Mouse (Mus musculus) bone marrow macrophage, adult 2 months (primary cell): ENCODE results near the gene Cd38.

Experiments
- CTCF ChIP-seq: IDR thresholded peaks from 2 replicates; pipeline ENCODE4 v1.5.1; 2012; ENCODE audit warnings: low read depth, mild to moderate bottlenecking, low read length, moderate library complexity
- POLR2A ChIP-seq: IDR thresholded peaks from 2 replicates; pipeline ENCODE4 v1.6.1; 2012; ENCODE audit warnings: mild to moderate bottlenecking, low read depth, low read length, borderline replicate concordance

- TF ChIP-seq CTCF (no peak), POLR2A (no peak)
These were observed 16.9 kb downstream of the Cd38 start for GRCm38 (mm10) chr5:43885060-43885820.
